Mouse (Mus musculus) midbrain, embryonic 12.5 days (tissue): ENCODE measurements at regions not wholly inside any gene's neighbourhood (a gene's known extent, or its start where the extent isn't known, plus 50 kb on each side); places are given as distances from the start of the nearest gene placed in this dataset.

ENCODE experiments used
- ATAC-seq: fragments of 200-750 bp; cut with Nextera tagmentation; 2 replicates; pipeline ENCODE4 v1.8.0; 2017; ENCODE audit warnings: low read depth, moderate TSS enrichment, moderate library complexity; ENCODE audit not compliant: low FRiP score
- H3K27ac ChIP-seq: fragments of 300-500 bp; sonication (generic); replicated peaks from 2 replicates; pipeline ENCODE4 v1.5.1; 2016; ENCODE audit warnings: mild to moderate bottlenecking
- H3K27me3 ChIP-seq: fragments of 300-500 bp; sonication (generic); 2 replicates; pipeline ENCODE4 v1.6.1; 2016; ENCODE audit warnings: mild to moderate bottlenecking
- H3K36me3 ChIP-seq: fragments of 300-500 bp; sonication (generic); 2 replicates; pipeline ENCODE4 v1.6.1; 2016
- H3K4me1 ChIP-seq: fragments of 300-500 bp; sonication (generic); 2 replicates; pipeline ENCODE4 v1.6.1; 2016
- H3K4me2 ChIP-seq: fragments of 300-500 bp; sonication (generic); replicated peaks from 2 replicates; pipeline ENCODE4 v1.6.1; 2016; ENCODE audit warnings: mild to moderate bottlenecking, moderate library complexity
- H3K4me3 ChIP-seq: fragments of 300-500 bp; sonication (generic); 2 replicates; pipeline ENCODE4 v1.5.1; 2016; ENCODE audit warnings: mild to moderate bottlenecking
- H3K9ac ChIP-seq: fragments of 300-500 bp; sonication (generic); replicated peaks from 2 replicates; pipeline ENCODE4 v1.6.1; 2016; ENCODE audit warnings: mild to moderate bottlenecking, moderate library complexity
- H3K9me3 ChIP-seq: fragments of 300-500 bp; sonication (generic); 2 replicates; pipeline ENCODE4 v1.6.1; 2016; ENCODE audit warnings: mild to moderate bottlenecking
- WGBS: fragments of 180-500 bp; shearing (Covaris S2); methylation state at CpG from one replicate; pipeline ENCODE4 v1.1.7; 2016; 5-methylcytosine and 5-hydroxymethylcytosine counted together

- Histone ChIP-seq H3K36me3 (no peaks in the 10 kb centered on the region), H3K4me2 (no peak overlapping the region), H3K4me3 (no peak overlapping the region), H3K27me3 (no peaks in the 10 kb centered on the region), H3K4me1 (peaks cover 10% of the 10 kb centered on the region), H3K9ac (no peak overlapping the region), H3K9me3 (no peaks in the 10 kb centered on the region), H3K27ac (no peak overlapping the region)
- ATAC-seq: no peak
- WGBS: 48% methylated on average over 3 of the region's 3 CpGs
These were observed 98.9 kb downstream of the Mab21l3 start for GRCm38 (mm10) chr3:101749841-101750240.

GRCm38 (mm10) chr3:101749031-101749632 is 99.6 kb downstream of the Mab21l3 start:
- Histone ChIP-seq H3K9ac (no peak overlapping the region), H3K36me3 (no peaks in the 10 kb centered on the region), H3K4me3 (no peak overlapping the region), H3K9me3 (no peaks in the 10 kb centered on the region), H3K27me3 (no peaks in the 10 kb centered on the region), H3K27ac (no peak overlapping the region), H3K4me2 (no peak overlapping the region), H3K4me1 (peaks cover 10% of the 10 kb centered on the region)
- ATAC-seq: no peak
- 40% methylated on average over 3 of the region's 3 CpGs for WGBS

GRCm38 (mm10) chr3:101748186-101748585 is 100.6 kb downstream of the Mab21l3 start:
- no peak overlapping the region for H3K27ac ChIP-seq
- no peak overlapping the region for H3K4me2 ChIP-seq
- no peak overlapping the region for H3K4me3 ChIP-seq
- ATAC-seq: no peak
- H3K27me3 ChIP-seq: no peaks in the 10 kb centered on the region
- no peaks in the 10 kb centered on the region for H3K36me3 ChIP-seq
- H3K4me1 ChIP-seq: peaks cover 10% of the 10 kb centered on the region
- H3K9me3 ChIP-seq: no peaks in the 10 kb centered on the region
- no peak overlapping the region for H3K9ac ChIP-seq
- 41% methylated on average over 4 of the region's 4 CpGs for WGBS

- 86% methylated on average over 4 of the region's 4 CpGs for WGBS
- Histone ChIP-seq H3K27ac (no peak overlapping the region), H3K4me2 (no peak overlapping the region), H3K9ac (no peak overlapping the region), H3K4me3 (no peak overlapping the region), H3K36me3 (no peaks in the 10 kb centered on the region), H3K27me3 (no peaks in the 10 kb centered on the region), H3K9me3 (no peaks in the 10 kb centered on the region), H3K4me1 (no peaks in the 10 kb centered on the region)
- no peak for ATAC-seq
These were observed 107.9 kb downstream of the Mab21l3 start for GRCm38 (mm10) chr3:101740906-101741305.

- Histone ChIP-seq H3K36me3 (no peaks in the 10 kb centered on the region), H3K27ac (no peak overlapping the region), H3K4me1 (no peaks in the 10 kb centered on the region), H3K27me3 (no peaks in the 10 kb centered on the region), H3K4me2 (no peak overlapping the region), H3K4me3 (no peak overlapping the region), H3K9ac (no peak overlapping the region), H3K9me3 (peaks cover 4% of the 10 kb centered on the region; the same call in 1 of the 2 replicates)
- ATAC-seq: no peak
- 91% methylated on average over 6 of the region's 6 CpGs for WGBS
These were observed 111.6 kb downstream of the Mab21l3 start for GRCm38 (mm10) chr3:101737197-101737596.

GRCm38 (mm10) chr3:101729044-101729443 is 119.7 kb downstream of the Mab21l3 start:
- Histone ChIP-seq H3K4me1 (no peaks in the 10 kb centered on the region), H3K36me3 (no peaks in the 10 kb centered on the region), H3K27ac (no peak overlapping the region), H3K9me3 (peaks cover 4% of the 10 kb centered on the region; the same call in 1 of the 2 replicates), H3K27me3 (no peaks in the 10 kb centered on the region), H3K9ac (no peak overlapping the region), H3K4me2 (no peak overlapping the region), H3K4me3 (no peak overlapping the region)
- ATAC-seq: no peak
- 83% methylated on average over 3 of the region's 3 CpGs for WGBS

- H3K4me2 ChIP-seq: no peak overlapping the region
- H3K4me1 ChIP-seq: 0 out of 2 replicates have a peak, but pooled peaks cover 3% of the 10 kb centered on the region
- H3K27ac ChIP-seq: no peak overlapping the region
- no peaks in the 10 kb centered on the region for H3K9me3 ChIP-seq
- H3K36me3 ChIP-seq: no peaks in the 10 kb centered on the region
- H3K9ac ChIP-seq: no peak overlapping the region
- no peak overlapping the region for H3K4me3 ChIP-seq
- 45% methylated on average over 6 of the region's 6 CpGs for WGBS
- no peak for ATAC-seq
- H3K27me3 ChIP-seq: no peaks in the 10 kb centered on the region
These were observed 118.4 kb upstream of the Atp1a1 start for GRCm38 (mm10) chr3:101722926-101723325.

GRCm38 (mm10) chr3:101722001-101722400 is 117.5 kb upstream of the Atp1a1 start:
- ATAC-seq: no peak
- no peak overlapping the region for H3K4me2 ChIP-seq
- 91% methylated on average over 4 of the region's 4 CpGs for WGBS

GRCm38 (mm10) chr3:101715416-101715815 is 110.9 kb upstream of the Atp1a1 start:
- no peak for ATAC-seq
- Histone ChIP-seq H3K36me3 (no peaks in the 10 kb centered on the region), H3K27ac (no peak overlapping the region), H3K4me1 (peaks cover 27% of the 10 kb centered on the region), H3K4me3 (no peak overlapping the region), H3K9me3 (no peaks in the 10 kb centered on the region), H3K9ac (no peak overlapping the region), H3K4me2 (no peak overlapping the region), H3K27me3 (no peaks in the 10 kb centered on the region)

More at GRCm38 (mm10) chr3:101722001-101722400, 117.5 kb upstream of the Atp1a1 start:
- Histone ChIP-seq H3K4me3 (no peak overlapping the region), H3K27me3 (no peaks in the 10 kb centered on the region), H3K4me1 (0 out of 2 replicates have a peak, but pooled peaks cover 3% of the 10 kb centered on the region), H3K9ac (no peak overlapping the region), H3K27ac (no peak overlapping the region), H3K36me3 (no peaks in the 10 kb centered on the region), H3K9me3 (no peaks in the 10 kb centered on the region)

- Histone ChIP-seq H3K27ac (no peak overlapping the region), H3K9me3 (no peaks in the 10 kb centered on the region), H3K9ac (no peak overlapping the region), H3K36me3 (no peaks in the 10 kb centered on the region), H3K27me3 (no peaks in the 10 kb centered on the region), H3K4me3 (no peak overlapping the region), H3K4me2 (no peak overlapping the region), H3K4me1 (peaks cover 27% of the 10 kb centered on the region)
- ATAC-seq: no peak
- 78% methylated on average over 5 of the region's 5 CpGs for WGBS
These were observed 110.3 kb upstream of the Atp1a1 start for GRCm38 (mm10) chr3:101714810-101715209.

GRCm38 (mm10) chr3:101713669-101714068 is 109.2 kb upstream of the Atp1a1 start:
- H3K9ac ChIP-seq: no peak overlapping the region
- ATAC-seq: no peak
- no peak overlapping the region for H3K4me3 ChIP-seq
- H3K27ac ChIP-seq: peak overlapping the region; percentile 68; the same call in 1 of the 2 replicates
- H3K36me3 ChIP-seq: no peaks in the 10 kb centered on the region
- WGBS: 73% methylated on average over 11 of the region's 11 CpGs
- H3K9me3 ChIP-seq: no peaks in the 10 kb centered on the region
- 0 out of 2 replicates have a peak overlapping the region, but pooled peaks have one; percentile 9 for H3K4me2 ChIP-seq
- no peaks in the 10 kb centered on the region for H3K27me3 ChIP-seq
- peaks cover 27% of the 10 kb centered on the region for H3K4me1 ChIP-seq

GRCm38 (mm10) chr3:101713138-101713638 is 108.7 kb upstream of the Atp1a1 start:
- no peak for ATAC-seq
- H3K4me3 ChIP-seq: 0 out of 2 replicates have a peak overlapping the region, but pooled peaks have one; percentile 10
- 22% methylated on average over 11 of the region's 11 CpGs for WGBS

More at GRCm38 (mm10) chr3:101713138-101713638, 108.7 kb upstream of the Atp1a1 start:
- Histone ChIP-seq H3K27me3 (no peaks in the 10 kb centered on the region), H3K4me1 (peaks cover 27% of the 10 kb centered on the region), H3K27ac (peak overlapping the region; percentile 68), H3K4me2 (peak overlapping the region; percentile 9; the same call in 1 of the 2 replicates), H3K36me3 (no peaks in the 10 kb centered on the region), H3K9me3 (no peaks in the 10 kb centered on the region), H3K9ac (no peak overlapping the region)
